Mouse (Mus musculus) spleen, embryonic (tissue): ENCODE measurements around the gene Padi4.

Experiments used
- CTCF ChIA-PET: fragments of 350-600 bp; sonication (Branson Sonifier 250); formaldehyde crosslinking; loops from one replicate; lab custom pipeline; 2022; lab: Charles Lee

Gene Padi4

DNA sequence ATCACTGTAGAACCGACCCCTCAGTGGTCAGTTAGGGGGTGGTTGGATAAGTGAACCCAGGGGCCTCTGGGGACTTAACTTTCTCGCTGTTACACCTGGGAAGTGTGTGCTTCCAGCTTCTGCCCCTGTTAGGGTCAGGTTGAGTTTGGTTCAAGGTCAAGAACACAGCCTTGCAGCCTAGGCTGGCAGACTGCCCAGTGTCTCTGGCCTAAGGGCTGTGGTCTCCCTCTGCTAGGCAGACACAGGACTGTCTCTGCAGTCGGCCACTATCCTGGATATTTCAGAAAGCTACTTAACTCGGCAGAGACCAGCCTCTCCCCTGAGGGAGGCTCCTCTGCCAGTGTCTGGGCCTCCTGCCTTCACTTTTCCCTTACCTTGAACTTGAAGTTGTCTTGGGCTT, 69.9 kb downstream of the Padi4 start:
- CTCF ChIA-PET, result no interaction called here

DNA sequence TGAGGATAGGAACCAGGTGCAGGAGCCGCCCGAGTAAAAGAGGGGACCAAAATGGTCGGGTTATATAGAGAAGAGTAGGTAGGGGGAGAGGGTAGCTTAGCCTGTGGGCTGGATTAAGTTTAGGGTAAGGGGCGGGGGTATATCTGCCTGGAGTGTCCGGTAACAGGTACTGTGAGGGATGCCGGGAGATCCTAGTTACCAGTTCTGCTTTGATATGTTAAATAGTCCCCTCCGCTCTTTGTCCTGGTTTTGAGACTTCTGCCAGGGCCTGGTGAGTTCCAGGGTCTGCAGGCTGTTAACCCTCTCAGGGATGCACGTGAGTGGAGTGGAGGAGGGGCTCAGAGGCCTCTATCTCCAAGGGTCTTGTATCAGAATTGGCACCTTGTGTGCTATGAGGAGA, 70.4 kb downstream of the Padi4 start:
- CTCF ChIA-PET, result interaction anchor here (0.6 kb wide), 1 partner anchor 377 kb away, joined by 3 read pairs; no protein-coding TSS in a partner anchor

DNA sequence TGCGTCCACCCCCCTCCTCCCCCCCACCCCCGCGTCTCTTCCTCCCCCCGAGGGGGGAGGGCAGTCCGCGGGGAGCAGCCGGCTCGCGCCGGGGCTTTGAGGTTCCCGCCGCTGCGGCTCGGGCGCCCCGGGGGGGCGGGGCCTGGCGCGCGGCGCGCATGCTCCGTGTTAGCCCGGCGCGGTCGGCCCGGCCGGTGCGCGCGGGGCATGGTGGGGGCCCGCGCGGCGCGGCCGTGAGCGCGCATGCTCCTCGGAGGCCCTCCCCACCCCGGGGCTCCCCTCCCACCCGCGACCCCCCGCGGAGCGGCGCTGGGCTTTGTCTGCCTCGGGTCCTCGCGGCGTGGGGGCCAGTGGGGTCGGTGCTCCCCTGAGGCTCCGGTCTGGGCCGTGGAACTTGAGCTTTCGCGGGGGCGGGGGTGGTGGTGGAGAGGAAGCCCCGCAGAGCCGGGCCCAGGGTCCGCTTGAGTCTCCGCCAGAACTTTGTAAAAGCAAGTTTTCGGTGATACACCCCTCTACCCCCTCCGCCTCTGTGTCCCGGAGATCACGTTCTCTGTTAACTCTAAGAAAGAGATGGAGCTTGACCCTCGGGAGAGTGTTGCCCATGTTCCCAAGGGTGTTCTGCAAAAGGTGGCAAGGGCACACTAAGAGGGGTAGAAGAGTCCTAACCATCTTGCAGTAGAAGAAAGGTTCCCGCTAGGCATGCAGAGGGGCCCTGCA, 71.3 kb downstream of the Padi4 start:
- CTCF ChIA-PET, result interaction anchor here (0.6 kb wide), 1 partner anchor 378 kb away, joined by 3 read pairs; no protein-coding TSS in a partner anchor

DNA sequence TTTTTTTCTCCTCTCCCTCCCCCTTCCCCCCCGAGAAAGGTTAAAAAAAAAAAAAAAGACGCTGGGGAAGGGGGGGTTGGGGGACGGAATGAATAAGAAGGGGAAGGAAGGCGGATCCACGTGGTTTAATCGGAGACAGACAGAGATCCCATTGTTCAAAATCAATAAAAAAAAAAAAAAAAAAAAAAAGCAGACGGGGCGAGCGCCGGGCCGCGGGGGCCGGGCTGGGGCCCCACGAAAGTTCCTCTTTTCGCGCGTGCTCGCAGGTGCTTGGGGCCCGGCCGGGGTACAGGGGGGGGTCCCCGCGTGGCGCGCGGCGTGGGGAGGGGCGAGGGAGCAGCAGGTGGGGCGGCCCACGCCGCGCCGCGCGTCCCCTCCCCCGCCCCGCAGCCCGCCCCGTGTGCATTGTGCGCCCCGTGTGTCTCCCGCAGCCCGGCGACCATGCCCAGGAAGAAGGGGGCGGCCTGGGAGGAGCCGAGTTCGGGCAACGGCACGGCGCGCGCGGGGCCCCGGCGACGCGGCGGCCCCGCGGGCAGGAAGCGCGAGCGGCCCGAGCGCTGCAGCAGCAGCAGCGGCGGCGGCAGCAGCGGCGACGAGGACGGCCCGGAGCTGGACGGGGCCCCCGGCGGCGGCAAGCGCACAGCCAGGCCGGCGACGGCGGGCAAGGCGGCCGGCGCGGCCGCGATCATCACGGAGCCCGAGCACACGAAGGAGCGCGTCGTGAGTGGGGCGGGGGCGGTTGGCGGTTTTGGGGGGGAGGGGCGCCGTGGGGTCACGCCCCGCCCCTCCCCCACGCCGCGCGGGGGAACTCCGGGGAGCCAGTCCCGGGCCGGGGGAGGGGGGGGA, 72.1 kb downstream of the Padi4 start:
- CTCF ChIA-PET, result no interaction called here

DNA sequence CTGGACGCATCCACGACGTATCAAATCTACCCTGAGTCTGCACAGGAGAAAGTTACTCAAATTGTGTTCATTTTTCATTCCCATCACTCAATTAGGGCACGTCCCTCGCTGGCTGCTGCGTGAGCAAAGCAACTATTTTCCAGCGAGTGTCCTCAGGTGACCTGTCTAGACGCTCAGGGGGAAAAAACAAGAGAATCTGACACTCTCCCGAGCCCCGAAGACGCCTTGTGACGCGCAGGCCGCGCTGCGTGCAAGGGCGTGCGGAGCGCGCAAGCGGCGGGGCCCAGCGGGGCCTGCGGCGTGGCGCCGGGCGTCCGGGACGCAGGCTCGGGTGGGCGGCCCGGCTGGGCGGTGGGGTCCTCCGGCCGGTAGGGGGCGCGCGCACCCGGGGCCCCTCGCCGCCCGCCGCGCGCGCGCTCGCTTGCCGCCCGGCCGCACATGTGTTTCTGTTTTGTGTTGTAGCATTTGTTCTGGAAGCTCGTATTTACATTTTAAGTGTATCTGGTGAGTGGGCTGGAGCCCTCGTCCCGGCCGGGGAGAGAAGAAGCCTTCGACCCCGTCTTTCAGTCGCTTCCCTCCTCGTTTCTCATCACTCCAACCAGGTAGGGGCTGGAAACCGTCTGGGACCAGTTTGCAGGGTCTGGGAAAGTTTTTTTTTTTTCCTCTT, 72.9 kb downstream of the Padi4 start:
- CTCF ChIA-PET, result no interaction called here

DNA sequence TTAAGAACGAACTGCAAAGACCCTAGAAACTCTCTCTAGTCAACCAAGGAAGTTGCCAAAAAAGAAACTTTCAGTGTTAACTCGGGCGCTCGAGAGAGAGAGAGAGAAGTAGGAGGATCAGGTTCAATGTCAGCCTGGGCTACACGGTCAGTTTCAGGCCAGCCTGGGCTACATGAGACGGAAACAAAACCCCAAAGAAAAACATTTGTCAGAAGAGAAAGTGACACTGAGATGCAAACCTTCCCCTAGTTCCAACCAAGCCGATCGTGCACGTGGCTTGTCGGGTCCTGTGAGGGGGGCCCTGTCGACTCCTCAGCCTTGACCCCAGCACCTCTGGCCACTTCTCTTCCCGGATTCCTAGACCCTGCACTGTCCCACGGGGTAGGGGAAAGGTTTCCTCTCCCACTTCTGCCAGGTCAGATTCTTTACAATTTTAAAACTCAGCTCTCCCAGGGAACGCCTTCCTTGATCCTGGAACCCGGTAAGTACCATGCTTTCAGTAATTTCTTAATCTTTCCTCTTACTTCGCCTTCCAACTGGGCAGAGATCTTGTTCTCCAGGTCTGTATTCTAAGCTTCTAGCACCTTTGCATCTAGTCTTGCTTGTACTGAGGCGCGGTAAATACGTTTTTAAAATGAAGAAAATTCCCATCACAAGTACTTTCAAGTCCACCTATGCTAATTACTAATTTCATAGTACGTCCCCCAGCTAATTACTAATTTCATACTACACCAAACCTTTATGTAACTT, 73.6 kb downstream of the Padi4 start, which contains the start of gene Rcc2:
TSS of gene Rcc2 (plus strand) at position 273 of the 750 bp plus-strand sequence.
- CTCF ChIA-PET, result no interaction called here

DNA sequence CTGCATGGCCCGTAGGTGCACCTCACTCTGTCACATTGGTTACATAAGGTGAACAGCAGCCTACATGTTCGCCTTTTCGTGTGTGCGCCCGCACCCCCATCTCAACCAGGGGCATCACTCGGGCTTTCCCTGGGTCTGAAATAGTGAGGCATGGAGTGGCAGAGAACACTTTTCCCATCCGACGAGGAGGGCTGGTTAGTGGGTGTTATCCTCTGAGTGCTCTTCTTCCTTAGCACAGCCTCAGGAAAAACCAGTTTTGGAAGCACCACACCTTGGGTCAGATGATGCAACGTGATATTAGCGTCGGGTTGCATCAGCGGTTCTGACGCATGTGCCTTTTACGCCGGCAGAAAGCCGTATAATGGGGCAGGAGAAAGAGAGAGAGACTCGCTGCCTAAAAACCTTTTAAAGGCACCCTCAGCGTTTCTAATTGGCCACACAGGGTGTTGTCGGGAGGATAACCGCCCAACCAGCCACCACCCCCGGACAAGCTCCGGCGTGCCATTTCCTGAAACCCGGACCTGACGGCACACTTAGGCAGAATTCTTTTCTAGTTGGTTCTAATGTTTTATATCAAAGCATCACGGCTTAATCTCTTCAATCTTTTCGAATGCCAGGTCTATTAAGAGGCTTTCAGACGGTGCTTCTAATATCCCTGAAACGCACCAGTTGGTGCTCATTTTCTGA, 74.5 kb downstream of the Padi4 start:
- CTCF ChIA-PET, result no interaction called here
